Mouse (Mus musculus): ENCODE results near the gene Sptbn2. TPM values are rescaled to one million over a fixed set of nuclear protein-coding genes. Genes with fewer than 3 reads are reported as not detected.

Gene Sptbn2
- polyA plus RNA-seq, 1 experiment from 2014 or later, result 38.4 TPM

DNA sequence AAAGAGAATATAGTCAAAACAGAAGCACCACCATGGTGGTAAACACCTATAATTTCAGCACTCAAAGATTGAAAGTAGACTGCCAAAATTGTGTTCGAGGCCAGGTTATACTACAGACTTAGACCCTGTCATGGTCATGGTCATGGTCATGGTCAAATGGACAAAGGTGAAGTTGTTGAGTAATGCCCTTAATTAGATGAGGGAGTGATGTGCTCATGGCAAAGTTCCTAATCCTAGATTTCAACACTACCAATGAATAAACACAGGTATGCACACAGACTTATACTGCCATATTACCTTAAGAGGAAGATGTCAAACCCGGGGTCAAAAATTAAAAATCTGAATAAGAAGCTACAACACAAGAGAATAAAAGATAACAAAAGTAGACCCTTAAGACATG, 75.3 kb downstream of the Sptbn2 start:
- Histone ChIP-seq H3K4me2 (replicated peaks) (no peak overlapping the region), H3K4me1 (replicated peaks; ENCODE audit: control insufficient read depth, insufficient read depth, low read length) (peaks cover 42% of the 10 kb centered on the region), H3K4me3 (replicated peaks; ENCODE audit: low read length) (no peak overlapping the region), H3K27me3 (ENCODE audit: control insufficient read depth, insufficient read depth, low read length) (no peaks in the 10 kb centered on the region), H3K9me3 (ENCODE audit: control insufficient read depth, low read length) (no peaks in the 10 kb centered on the region), H3K9ac (no peak overlapping the region), H3K27ac (no peak overlapping the region), H3K36me3 (replicated peaks; ENCODE audit: control insufficient read depth, insufficient read depth) (peaks cover 98% of the 10 kb centered on the region)
- 94% methylated on average over 2 of the region's 2 CpGs for WGBS
- no peak for DNase-seq (ENCODE audit: low spot score)
- ATAC-seq (ENCODE audit: low FRiP score), result no peak

DNA sequence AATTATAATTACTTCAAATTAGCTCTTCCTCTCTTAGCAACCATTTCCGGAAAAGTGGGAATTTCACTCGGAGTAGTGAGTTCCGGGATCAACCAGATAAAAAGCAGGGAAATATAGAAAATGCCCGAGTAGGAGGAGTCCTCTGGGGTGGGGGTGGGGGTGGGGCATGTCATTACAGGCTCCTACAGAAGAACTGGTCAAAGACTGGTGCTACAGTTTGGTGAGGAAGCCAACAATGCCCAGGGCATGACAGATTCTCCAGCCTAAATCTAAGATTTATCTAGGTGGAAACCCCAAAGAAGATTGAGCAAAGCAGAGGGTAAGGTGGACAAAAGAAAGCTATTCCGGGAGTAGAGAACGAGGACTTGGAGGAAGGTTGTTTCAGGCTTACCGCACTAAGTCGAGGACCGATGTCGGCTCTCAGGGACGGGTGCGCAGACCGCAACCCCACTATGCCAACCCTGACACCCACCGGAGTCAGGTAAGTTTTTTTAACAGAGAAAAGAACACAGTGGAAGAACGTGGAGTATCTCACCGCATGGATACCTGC, 82.4 kb downstream of the Sptbn2 start:
- DNase-seq (ENCODE audit: low spot score), result no peak
- Histone ChIP-seq H3K27me3 (ENCODE audit: control insufficient read depth, insufficient read depth, low read length) (no peaks in the 10 kb centered on the region), H3K4me1 (replicated peaks; ENCODE audit: control insufficient read depth, insufficient read depth, low read length) (peaks cover 44% of the 10 kb centered on the region)

GRCm38 (mm10) chr19:4793831-4794422, 83.0 kb downstream of the Sptbn2 start, which contains the start of gene Rbm4:
Gene Rbm4 (minus strand): TSS chr19:4793901.
- DNase-seq (ENCODE audit: low spot score) (peak; percentile 98), ATAC-seq (ENCODE audit: low FRiP score) (peak; percentile 99)

More for the DNA sequence above, 82.4 kb downstream of the Sptbn2 start:
- H3K9ac ChIP-seq, result peak overlapping the region; percentile 69
- peak; percentile 12; the same call in 1 of the 2 replicates for ATAC-seq (ENCODE audit: low FRiP score)
- H3K36me3 ChIP-seq (replicated peaks; ENCODE audit: control insufficient read depth, insufficient read depth), result peaks cover 53% of the 10 kb centered on the region
- H3K4me3 ChIP-seq (replicated peaks; ENCODE audit: low read length), result peak overlapping the region; percentile 55
- peak overlapping the region; percentile 83 for H3K4me2 ChIP-seq (replicated peaks)
- H3K9me3 ChIP-seq (ENCODE audit: control insufficient read depth, low read length), result no peaks in the 10 kb centered on the region
- H3K27ac ChIP-seq, result peak overlapping the region; percentile 77
- 2% methylated on average over 16 of the region's 16 CpGs for WGBS

GRCm38 (mm10) chr19:4795929-4796328, 85.0 kb downstream of the Sptbn2 start:
- Histone ChIP-seq H3K4me2 (replicated peaks) (no peak overlapping the region), H3K27ac (no peak overlapping the region), H3K4me3 (replicated peaks; ENCODE audit: low read length) (no peak overlapping the region), H3K9ac (no peak overlapping the region), H3K36me3 (replicated peaks; ENCODE audit: control insufficient read depth, insufficient read depth) (peaks cover 53% of the 10 kb centered on the region), H3K9me3 (ENCODE audit: control insufficient read depth, low read length) (no peaks in the 10 kb centered on the region), H3K27me3 (ENCODE audit: control insufficient read depth, insufficient read depth, low read length) (no peaks in the 10 kb centered on the region), H3K4me1 (replicated peaks; ENCODE audit: control insufficient read depth, insufficient read depth, low read length) (peaks cover 23% of the 10 kb centered on the region)
- DNase-seq (ENCODE audit: low spot score), result no peak
- ATAC-seq (ENCODE audit: low FRiP score), result no peak
- WGBS, result 85% methylated on average over 1 of the region's 1 CpGs

More at GRCm38 (mm10) chr19:4793831-4794422, 83.0 kb downstream of the Sptbn2 start, which contains the start of gene Rbm4:
- Histone ChIP-seq H3K4me2 (replicated peaks) (peak within 1 kb of the TSS; percentile 83), H3K9me3 (ENCODE audit: control insufficient read depth, low read length) (no peaks in the 10 kb centered on the region), H3K9ac (peak within 1 kb of the TSS; percentile 69), H3K27ac (peak within 1 kb of the TSS; percentile 77), H3K36me3 (replicated peaks; ENCODE audit: control insufficient read depth, insufficient read depth) (peaks cover 52% of the 10 kb centered on the region), H3K27me3 (ENCODE audit: control insufficient read depth, insufficient read depth, low read length) (no peaks in the 10 kb centered on the region), H3K4me1 (replicated peaks; ENCODE audit: control insufficient read depth, insufficient read depth, low read length) (peaks cover 42% of the 10 kb centered on the region), H3K4me3 (replicated peaks; ENCODE audit: low read length) (peak within 1 kb of the TSS; percentile 55)
- under 1% methylated on average over 31 of the region's 31 CpGs for WGBS

- 96% methylated on average over 2 of the region's 2 CpGs for WGBS
- Histone ChIP-seq H3K36me3 (replicated peaks; ENCODE audit: control insufficient read depth, insufficient read depth) (peaks cover 60% of the 10 kb centered on the region), H3K9me3 (ENCODE audit: control insufficient read depth, low read length) (no peaks in the 10 kb centered on the region), H3K9ac (no peak overlapping the region), H3K27ac (no peak overlapping the region), H3K4me2 (replicated peaks) (no peak overlapping the region), H3K27me3 (ENCODE audit: control insufficient read depth, insufficient read depth, low read length) (no peaks in the 10 kb centered on the region), H3K4me1 (replicated peaks; ENCODE audit: control insufficient read depth, insufficient read depth, low read length) (peaks cover 6% of the 10 kb centered on the region; the same call in 1 of the 2 replicates), H3K4me3 (replicated peaks; ENCODE audit: low read length) (no peak overlapping the region)
- ATAC-seq (ENCODE audit: low FRiP score) (no peak), DNase-seq (ENCODE audit: low spot score) (no peak)
These were observed 86.9 kb downstream of the Sptbn2 start for GRCm38 (mm10) chr19:4797846-4798245.

DNA sequence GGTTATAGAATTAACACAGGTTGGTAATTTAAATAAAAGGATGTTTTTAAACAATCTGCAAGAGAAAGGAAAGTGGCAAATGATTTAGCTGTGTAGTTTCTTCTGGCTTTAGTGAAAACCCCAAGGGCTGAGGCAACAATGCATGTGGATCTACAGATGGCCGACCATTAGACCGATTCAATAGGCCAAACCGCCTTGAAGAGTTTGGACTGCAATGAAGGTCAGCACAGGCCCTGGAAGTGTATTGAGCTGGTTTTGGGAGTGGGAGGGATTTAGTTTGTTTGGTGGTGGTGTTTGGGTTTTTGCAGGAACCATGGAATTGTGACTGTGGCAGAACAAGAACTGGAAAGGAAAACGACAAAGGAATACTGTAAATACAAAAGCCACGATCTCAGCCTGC, 88.1 kb downstream of the Sptbn2 start:
- DNase-seq (ENCODE audit: low spot score) (no peak), ATAC-seq (ENCODE audit: low FRiP score) (no peak)
- no peaks in the 10 kb centered on the region for H3K27me3 ChIP-seq (ENCODE audit: control insufficient read depth, insufficient read depth, low read length)
- H3K4me2 ChIP-seq (replicated peaks), result no peak overlapping the region
- H3K4me3 ChIP-seq (replicated peaks; ENCODE audit: low read length), result no peak overlapping the region
- H3K9ac ChIP-seq, result no peak overlapping the region
- WGBS, result 93% methylated on average over 5 of the region's 5 CpGs
- H3K4me1 ChIP-seq (replicated peaks; ENCODE audit: control insufficient read depth, insufficient read depth, low read length), result peaks cover 5% of the 10 kb centered on the region; the same call in 1 of the 2 replicates
- H3K36me3 ChIP-seq (replicated peaks; ENCODE audit: control insufficient read depth, insufficient read depth), result peaks cover 72% of the 10 kb centered on the region
- no peaks in the 10 kb centered on the region for H3K9me3 ChIP-seq (ENCODE audit: control insufficient read depth, low read length)
- H3K27ac ChIP-seq, result no peak overlapping the region

Other genes with a start within 250 kb of the Sptbn2 start
- gene Syt12, start 233.7 kb upstream of the Sptbn2 start, polyA plus RNA-seq (2014; fragmentation: Nextera tagmentation; extraction: Ambion mirVana), result 4.1 and 5.9 TPM in 2 replicates
- not detected in 2 replicates for gene 2010003K11Rik, start 212.6 kb upstream of the Sptbn2 start, polyA plus RNA-seq (2014; fragmentation: Nextera tagmentation; extraction: Ambion mirVana)
- gene Pcx, start 200.7 kb upstream of the Sptbn2 start, polyA plus RNA-seq (2014; fragmentation: Nextera tagmentation; extraction: Ambion mirVana), result 27.5 and 31.3 TPM in 2 replicates
- 17.9 and 18.9 TPM in 2 replicates for gene Lrfn4, start 95.5 kb upstream of the Sptbn2 start, polyA plus RNA-seq (2014; fragmentation: Nextera tagmentation; extraction: Ambion mirVana)
- 47.0 and 53.3 TPM in 2 replicates for gene Rce1, start 85.5 kb upstream of the Sptbn2 start, polyA plus RNA-seq (2014; fragmentation: Nextera tagmentation; extraction: Ambion mirVana)
- 5.4 and 6.3 TPM in 2 replicates for gene Gm960, start 12.5 kb upstream of the Sptbn2 start, polyA plus RNA-seq (2014; fragmentation: Nextera tagmentation; extraction: Ambion mirVana)
- gene Rbm4b, start 45.3 kb downstream of the Sptbn2 start, polyA plus RNA-seq (2014; fragmentation: Nextera tagmentation; extraction: Ambion mirVana), result 132 and 136 TPM in 2 replicates
- 78.9 and 82.7 TPM in 2 replicates for gene Rbm4, start 82.7 kb downstream of the Sptbn2 start, polyA plus RNA-seq (2014; fragmentation: Nextera tagmentation; extraction: Ambion mirVana)
- gene Gm21992, start 100.4 kb downstream of the Sptbn2 start, polyA plus RNA-seq (2014; fragmentation: Nextera tagmentation; extraction: Ambion mirVana), result 8.6 and 10.5 TPM in 2 replicates
- 56.3 and 62.8 TPM in 2 replicates for gene Rbm14, start 100.5 kb downstream of the Sptbn2 start, polyA plus RNA-seq (2014; fragmentation: Nextera tagmentation; extraction: Ambion mirVana)
- gene Ccs, start 128.2 kb downstream of the Sptbn2 start, polyA plus RNA-seq (2014; fragmentation: Nextera tagmentation; extraction: Ambion mirVana), result 31.9 and 41.4 TPM in 2 replicates
- 0.71 and 0.81 TPM in 2 replicates for gene Ccdc87, start 128.2 kb downstream of the Sptbn2 start, polyA plus RNA-seq (2014; fragmentation: Nextera tagmentation; extraction: Ambion mirVana)
- 68.8 and 74.4 TPM in 2 replicates for gene Ctsf, start 144.0 kb downstream of the Sptbn2 start, polyA plus RNA-seq (2014; fragmentation: Nextera tagmentation; extraction: Ambion mirVana)
- gene Actn3, start 166.7 kb downstream of the Sptbn2 start, polyA plus RNA-seq (2014; fragmentation: Nextera tagmentation; extraction: Ambion mirVana), result 2.9 and 3.2 TPM in 2 replicates
- gene Zdhhc24, start 167.5 kb downstream of the Sptbn2 start, polyA plus RNA-seq (2014; fragmentation: Nextera tagmentation; extraction: Ambion mirVana), result 17.0 and 17.7 TPM in 2 replicates
- 12.5 and 12.9 TPM in 2 replicates for gene Bbs1, start 195.5 kb downstream of the Sptbn2 start, polyA plus RNA-seq (2014; fragmentation: Nextera tagmentation; extraction: Ambion mirVana)
- gene Dpp3, start 217.1 kb downstream of the Sptbn2 start, polyA plus RNA-seq (2014; fragmentation: Nextera tagmentation; extraction: Ambion mirVana), result 90.7 and 95.7 TPM in 2 replicates
- gene Peli3, start 232.0 kb downstream of the Sptbn2 start, polyA plus RNA-seq (2014; fragmentation: Nextera tagmentation; extraction: Ambion mirVana), result 9.5 and 11.6 TPM in 2 replicates

Data from hindbrain, embryonic 14.5 days (tissue).